Mouse (Mus musculus) ES-Bruce4 (cell line): ENCODE data around the gene Kcnd3. TPM values are rescaled to one million over a fixed set of nuclear protein-coding genes. Genes with fewer than 3 reads are reported as not detected.

Experiments
- H3K27ac ChIP-seq: 2 replicates; pipeline ENCODE4 v1.5.1; 2012; ENCODE audit warnings: low read length, inconsistent platforms; ENCODE audit not compliant: insufficient read depth
- H3K27me3 ChIP-seq: 2 replicates; pipeline ENCODE4 v1.6.1; 2012; ENCODE audit warnings: mild to moderate bottlenecking, low read length, inconsistent platforms; ENCODE audit not compliant: control insufficient read depth, poor library complexity, insufficient read depth, severe bottlenecking
- H3K36me3 ChIP-seq: 2 replicates; pipeline ENCODE4 v1.6.1; 2012; ENCODE audit warnings: inconsistent platforms, mild to moderate bottlenecking, low read length, moderate library complexity; ENCODE audit not compliant: control insufficient read depth, poor library complexity, insufficient read depth, severe bottlenecking
- H3K4me1 ChIP-seq: one replicate; pipeline ENCODE4 v1.8.1; 2011; ENCODE audit warnings: low read length; ENCODE audit not compliant: control insufficient read depth, insufficient read depth
- H3K4me3 ChIP-seq: 2 replicates; pipeline ENCODE4 v1.5.1; 2011; ENCODE audit warnings: low read depth, mild to moderate bottlenecking, low read length
- H3K9ac ChIP-seq: 2 replicates; pipeline ENCODE4 v1.6.1; 2012; ENCODE audit warnings: low read depth, mild to moderate bottlenecking, inconsistent platforms; ENCODE audit not compliant: poor library complexity, severe bottlenecking
- H3K9me3 ChIP-seq: replicated peaks from 2 replicates; pipeline ENCODE4 v1.6.1; 2012; ENCODE audit warnings: mild to moderate bottlenecking, low read length, inconsistent platforms; ENCODE audit not compliant: control insufficient read depth, poor library complexity, insufficient read depth, severe bottlenecking
- CTCF ChIP-seq: IDR thresholded peaks from one replicate; pipeline ENCODE4 v1.8.1; 2011; ENCODE audit warnings: low read depth, low read length
- EP300 ChIP-seq: IDR thresholded peaks from 2 replicates; pipeline ENCODE4 v1.6.1; 2011; ENCODE audit warnings: low read depth, low read length; ENCODE audit not compliant: insufficient read depth
- POLR2A ChIP-seq: IDR thresholded peaks from one replicate; pipeline ENCODE4 v1.8.1; 2011; ENCODE audit warnings: low read length; ENCODE audit not compliant: insufficient read depth
- polyA plus RNA-seq: library from polyadenylated mRNA; stranded (reverse); fragments of >200 nt; gene quantifications from 2 replicates; pipeline ENCODE4 v1.2.4, GENCODE M21; 2011; ENCODE audit warnings: low read depth; ENCODE audit not compliant: missing spikeins, insufficient read depth, insufficient read length

The Kcnd3 gene
- polyA plus RNA-seq, 1 experiment: not detected

GRCm38 (mm10) chr3:105478876-105479275 lies 26.7 kb downstream of the Kcnd3 start:
- Histone ChIP-seq H3K27me3 (no peaks in the 10 kb centered on the region), H3K9ac (no peak overlapping the region), H3K4me1 (no peaks in the 10 kb centered on the region), H3K4me3 (no peak overlapping the region), H3K27ac (no peak overlapping the region), H3K36me3 (no peaks in the 10 kb centered on the region), H3K9me3 (no peaks in the 10 kb centered on the region)
- TF ChIP-seq EP300 (no peak), POLR2A (no peak)

DNA sequence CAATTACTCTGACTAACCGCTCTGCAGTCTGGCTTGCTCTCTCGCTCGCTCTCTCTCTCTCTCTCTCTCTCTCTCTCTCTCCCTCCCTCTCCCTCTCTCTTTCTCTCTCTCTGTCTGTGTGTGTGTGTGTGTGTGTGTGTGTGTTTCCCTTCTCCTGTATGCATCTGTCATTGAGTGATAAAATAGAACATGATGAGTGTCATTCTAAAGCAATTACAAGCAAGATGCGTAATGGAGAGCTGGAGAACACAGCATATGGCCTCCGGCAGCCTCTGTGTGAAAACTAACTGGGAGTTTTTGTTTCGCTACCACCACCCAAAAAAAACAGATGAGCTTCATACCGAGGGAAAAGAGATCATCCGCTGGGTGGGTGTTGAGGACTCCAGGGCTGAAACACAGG lies 29.3 kb downstream of the Kcnd3 start:
- Histone ChIP-seq H3K36me3 (no peaks in the 10 kb centered on the region), H3K4me3 (no peak overlapping the region), H3K9ac (no peak overlapping the region), H3K9me3 (no peaks in the 10 kb centered on the region), H3K4me1 (no peaks in the 10 kb centered on the region), H3K27ac (no peak overlapping the region), H3K27me3 (no peaks in the 10 kb centered on the region)
- TF ChIP-seq CTCF: no peak
- TF ChIP-seq POLR2A: no peak
- no peak for TF ChIP-seq EP300

DNA sequence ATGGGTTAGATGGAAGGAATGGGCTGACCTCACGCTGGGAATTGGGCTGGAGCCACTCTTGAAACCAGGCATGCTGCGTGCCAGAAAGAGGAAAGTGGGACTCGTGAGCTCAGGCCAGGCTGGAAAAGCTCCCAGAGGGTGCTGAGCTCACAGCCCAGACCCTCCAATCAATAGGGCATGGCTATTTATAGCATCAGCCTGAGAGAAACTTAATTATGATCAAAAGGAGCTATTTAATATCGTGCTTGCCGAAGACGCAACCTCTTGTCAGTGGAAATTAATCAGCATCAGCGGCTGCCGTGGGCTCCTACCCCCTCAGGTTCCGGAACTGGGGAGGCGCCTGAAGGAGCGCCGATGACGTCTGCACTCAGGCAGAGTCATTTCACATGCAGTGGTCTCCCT lies 31.5 kb downstream of the Kcnd3 start:
- H3K4me1 ChIP-seq: no peaks in the 10 kb centered on the region
- no peak overlapping the region for H3K4me3 ChIP-seq
- no peak overlapping the region for H3K9ac ChIP-seq
- H3K9me3 ChIP-seq: no peaks in the 10 kb centered on the region
- H3K27me3 ChIP-seq: no peaks in the 10 kb centered on the region
- no peak overlapping the region for H3K27ac ChIP-seq
- no peak for TF ChIP-seq CTCF
- H3K36me3 ChIP-seq: no peaks in the 10 kb centered on the region

DNA sequence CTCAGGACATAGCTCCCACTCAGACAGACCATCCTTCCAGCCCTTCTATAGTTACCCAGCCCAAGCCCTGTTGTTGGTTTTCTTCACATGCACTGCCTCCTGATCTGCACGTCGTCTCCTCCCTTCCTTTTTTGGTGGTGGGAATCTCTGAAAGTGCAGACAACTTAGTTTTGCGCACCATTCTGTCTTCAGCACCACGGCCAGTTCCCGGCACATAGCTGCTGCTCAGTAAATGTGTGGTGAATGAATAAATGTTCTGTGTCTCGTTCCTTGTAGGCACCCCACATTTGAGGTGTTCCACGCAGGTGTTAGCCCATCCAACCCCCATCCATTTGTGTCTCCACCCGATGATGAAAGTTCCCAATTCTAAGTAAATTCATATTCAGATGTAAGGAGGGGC lies 35.0 kb downstream of the Kcnd3 start:
- H3K36me3 ChIP-seq: no peaks in the 10 kb centered on the region
- no peaks in the 10 kb centered on the region for H3K4me1 ChIP-seq
- no peak overlapping the region for H3K4me3 ChIP-seq
- no peaks in the 10 kb centered on the region for H3K27me3 ChIP-seq
- no peak overlapping the region for H3K9ac ChIP-seq
- no peak overlapping the region for H3K27ac ChIP-seq
- TF ChIP-seq EP300 (no peak), CTCF (no peak), POLR2A (no peak)
- H3K9me3 ChIP-seq: no peaks in the 10 kb centered on the region

DNA sequence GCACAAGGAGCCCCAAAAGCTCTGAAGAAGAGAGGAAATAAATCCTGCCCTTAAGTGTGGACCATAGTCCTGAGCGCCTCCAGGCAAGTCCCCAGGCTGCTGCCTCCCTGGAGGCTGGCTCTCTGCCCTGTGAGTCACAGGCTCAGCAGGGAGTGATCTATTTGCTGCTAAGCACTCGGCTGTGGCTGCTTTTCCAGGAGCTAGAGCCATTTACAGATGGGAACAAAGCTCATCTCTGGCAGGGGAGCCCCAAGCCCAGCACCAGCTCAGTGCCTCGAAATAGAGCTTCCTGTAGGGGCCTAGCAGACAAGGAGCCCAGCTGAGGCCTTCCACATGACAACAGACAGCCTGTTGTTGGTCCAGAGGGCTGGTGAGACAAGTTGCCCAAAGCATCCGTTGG lies 37.5 kb downstream of the Kcnd3 start:
- H3K9me3 ChIP-seq: no peaks in the 10 kb centered on the region
- H3K4me3 ChIP-seq: no peak overlapping the region
- TF ChIP-seq CTCF: no peak
- TF ChIP-seq EP300: no peak
- no peak for TF ChIP-seq POLR2A
- no peak overlapping the region for H3K9ac ChIP-seq
- no peaks in the 10 kb centered on the region for H3K36me3 ChIP-seq
- no peaks in the 10 kb centered on the region for H3K4me1 ChIP-seq
- H3K27me3 ChIP-seq: no peaks in the 10 kb centered on the region
- H3K27ac ChIP-seq: no peak overlapping the region

DNA sequence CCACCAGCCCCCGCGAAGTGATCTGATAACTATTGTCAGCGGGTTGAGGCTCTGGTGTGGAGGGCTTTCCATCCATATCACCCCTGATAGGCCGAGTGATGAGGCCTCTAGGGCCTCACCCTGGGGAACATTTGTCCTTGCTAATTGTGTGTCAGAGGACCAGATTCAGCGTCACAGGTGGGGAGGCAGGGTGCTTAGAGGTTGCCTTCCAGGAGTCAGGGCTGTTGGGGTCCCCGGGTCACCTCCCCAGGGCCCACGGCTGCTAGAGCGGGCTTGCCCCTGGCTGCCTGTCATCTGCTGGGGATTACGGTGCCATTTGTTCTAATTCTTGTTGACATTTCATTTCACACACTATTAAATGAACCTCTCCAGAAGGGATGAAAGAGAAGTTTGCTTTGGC lies 42.8 kb downstream of the Kcnd3 start:
- Histone ChIP-seq H3K27ac (no peak overlapping the region), H3K4me1 (no peaks in the 10 kb centered on the region)

More for the DNA sequence above, 42.8 kb downstream of the Kcnd3 start:
- Histone ChIP-seq H3K9ac (no peak overlapping the region), H3K9me3 (no peaks in the 10 kb centered on the region), H3K27me3 (no peaks in the 10 kb centered on the region), H3K36me3 (no peaks in the 10 kb centered on the region), H3K4me3 (no peak overlapping the region)
- TF ChIP-seq POLR2A (no peak), EP300 (no peak), CTCF (no peak)
